Mouse (Mus musculus): ENCODE measurements around the gene Gper1. TPM values are rescaled to one million over a fixed set of nuclear protein-coding genes. Genes with fewer than 3 reads are reported as not detected.

Gper1 gene
- total and polyA plus RNA-seq, 3 experiments = not detected

DNA sequence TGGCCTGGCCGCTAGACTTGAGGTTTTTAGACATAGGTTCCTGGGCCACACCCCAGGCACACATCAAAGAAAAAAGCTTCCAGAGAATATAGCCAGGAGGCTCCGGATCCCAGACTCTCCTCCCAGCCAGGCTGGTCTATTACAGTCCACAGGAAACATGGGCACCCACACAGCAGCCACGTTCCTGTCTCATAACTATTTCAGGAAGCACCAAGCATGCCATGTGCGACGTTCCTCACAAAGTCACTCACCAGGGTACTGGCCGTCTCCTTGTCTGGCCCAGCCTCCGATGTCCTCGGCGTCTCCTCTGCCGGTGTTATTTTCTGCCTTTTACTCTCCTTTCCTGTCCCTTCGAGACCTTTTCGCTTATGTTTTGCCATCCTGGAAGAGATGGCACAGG is 32.2 kb downstream of the Gper1 start:
- Histone ChIP-seq H3K4me3 (ENCODE audit: low read depth, low read length) (no peak overlapping the region), H3K36me3 (replicated peaks) (peaks cover 81% of the 10 kb centered on the region), H3K27me3 (ENCODE audit: insufficient read depth, low read length) (no peaks in the 10 kb centered on the region), H3K4me1 (ENCODE audit: insufficient read depth, low read depth, low read length) (peaks cover 15% of the 10 kb centered on the region), H3K9me3 (replicated peaks) (no peaks in the 10 kb centered on the region)
- TF ChIP-seq POLR2AphosphoS5 (IDR thresholded peaks at IDR 0.05; ENCODE audit: insufficient replicate concordance, low read depth, low read length) (no peak), CTCF (IDR thresholded peaks at IDR 0.05; ENCODE audit: low read depth, low read length) (no peak), TAL1 (conservative IDR thresholded peaks at IDR 0.05; ENCODE audit: low read depth, low read length) (no peak), GATA1 (IDR thresholded peaks at IDR 0.05; ENCODE audit: borderline replicate concordance, low read length) (no peak), GATA2 (IDR thresholded peaks at IDR 0.05; ENCODE audit: borderline replicate concordance, low read depth, low read length) (no peak)
- ATAC-seq (ENCODE audit: extremely low read depth, insufficient number of reproducible peaks, low FRiP score, poor library complexity, severe bottlenecking) (no peak), DNase-seq (ENCODE audit: low spot score) (no peak)

DNA sequence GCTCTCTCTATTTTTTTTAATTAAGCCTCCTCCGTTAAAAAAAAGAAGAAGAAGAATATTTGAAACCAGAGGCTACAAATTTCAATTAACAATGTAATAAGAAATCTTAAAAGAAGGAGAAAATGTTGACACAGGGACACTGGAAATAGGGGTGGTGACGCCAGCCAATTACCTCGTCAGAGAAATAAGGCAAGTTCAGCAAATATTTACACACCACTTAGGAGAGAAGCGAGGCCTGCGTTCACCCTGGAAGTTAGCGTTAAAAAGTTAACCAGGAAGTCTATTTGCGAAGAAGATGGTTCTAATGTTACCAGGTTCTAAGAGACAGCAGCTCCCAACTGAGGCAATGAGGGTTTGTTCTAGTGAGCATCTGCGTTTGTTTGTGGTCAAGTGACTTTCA is 34.3 kb downstream of the Gper1 start:
- no peaks in the 10 kb centered on the region for H3K9me3 ChIP-seq (replicated peaks)
- no peak overlapping the region for H3K4me3 ChIP-seq (ENCODE audit: low read depth, low read length)
- H3K36me3 ChIP-seq (replicated peaks) = peaks cover 65% of the 10 kb centered on the region
- ATAC-seq (ENCODE audit: extremely low read depth, insufficient number of reproducible peaks, low FRiP score, poor library complexity, severe bottlenecking) (no peak), DNase-seq (ENCODE audit: low spot score) (no peak)
- H3K27me3 ChIP-seq (ENCODE audit: insufficient read depth, low read length) = no peaks in the 10 kb centered on the region
- no peak for TF ChIP-seq GATA1 (IDR thresholded peaks at IDR 0.05; ENCODE audit: borderline replicate concordance, low read length)
- TF ChIP-seq TAL1 (conservative IDR thresholded peaks at IDR 0.05; ENCODE audit: low read depth, low read length) = no peak
- TF ChIP-seq POLR2AphosphoS5 (IDR thresholded peaks at IDR 0.05; ENCODE audit: insufficient replicate concordance, low read depth, low read length) = no peak
- TF ChIP-seq GATA2 (IDR thresholded peaks at IDR 0.05; ENCODE audit: borderline replicate concordance, low read depth, low read length) = no peak
- TF ChIP-seq CTCF (IDR thresholded peaks at IDR 0.05; ENCODE audit: low read depth, low read length) = no peak
- peaks cover 22% of the 10 kb centered on the region for H3K4me1 ChIP-seq (ENCODE audit: insufficient read depth, low read depth, low read length)

DNA sequence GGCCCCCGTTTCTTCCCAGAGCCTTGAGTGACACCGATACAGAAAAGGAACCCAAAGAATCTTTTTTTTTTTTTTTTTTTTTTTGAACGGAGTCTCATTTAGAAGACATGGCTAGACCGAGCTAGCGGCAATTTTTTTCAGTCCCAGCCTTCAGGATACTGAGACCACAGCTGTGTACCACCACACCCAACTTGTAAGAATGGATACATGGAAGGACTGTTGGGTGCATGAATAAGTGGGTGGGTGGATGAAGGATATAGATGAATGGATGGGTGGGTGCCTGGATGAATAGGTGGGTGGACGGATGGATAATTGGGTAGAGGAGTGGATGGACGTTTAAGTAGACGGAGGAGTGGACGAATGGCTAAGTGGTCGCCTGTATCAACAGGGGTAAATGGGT is 37.0 kb downstream of the Gper1 start:
- ATAC-seq (ENCODE audit: extremely low read depth, insufficient number of reproducible peaks, low FRiP score, poor library complexity, severe bottlenecking) (no peak), DNase-seq (ENCODE audit: low spot score) (no peak)
- Histone ChIP-seq H3K4me3 (ENCODE audit: low read depth, low read length) (peak overlapping the region; percentile 95), H3K4me1 (ENCODE audit: insufficient read depth, low read depth, low read length) (peaks cover 22% of the 10 kb centered on the region), H3K9me3 (replicated peaks) (no peaks in the 10 kb centered on the region), H3K36me3 (replicated peaks) (peaks cover 38% of the 10 kb centered on the region), H3K27me3 (ENCODE audit: insufficient read depth, low read length) (peaks cover 8% of the 10 kb centered on the region; the same call in 1 of the 2 replicates)
- TF ChIP-seq CTCF (IDR thresholded peaks at IDR 0.05; ENCODE audit: low read depth, low read length) (no peak), POLR2AphosphoS5 (IDR thresholded peaks at IDR 0.05; ENCODE audit: insufficient replicate concordance, low read depth, low read length) (no peak), GATA1 (IDR thresholded peaks at IDR 0.05; ENCODE audit: borderline replicate concordance, low read length) (no peak), GATA2 (IDR thresholded peaks at IDR 0.05; ENCODE audit: borderline replicate concordance, low read depth, low read length) (no peak), TAL1 (conservative IDR thresholded peaks at IDR 0.05; ENCODE audit: low read depth, low read length) (no peak)

DNA sequence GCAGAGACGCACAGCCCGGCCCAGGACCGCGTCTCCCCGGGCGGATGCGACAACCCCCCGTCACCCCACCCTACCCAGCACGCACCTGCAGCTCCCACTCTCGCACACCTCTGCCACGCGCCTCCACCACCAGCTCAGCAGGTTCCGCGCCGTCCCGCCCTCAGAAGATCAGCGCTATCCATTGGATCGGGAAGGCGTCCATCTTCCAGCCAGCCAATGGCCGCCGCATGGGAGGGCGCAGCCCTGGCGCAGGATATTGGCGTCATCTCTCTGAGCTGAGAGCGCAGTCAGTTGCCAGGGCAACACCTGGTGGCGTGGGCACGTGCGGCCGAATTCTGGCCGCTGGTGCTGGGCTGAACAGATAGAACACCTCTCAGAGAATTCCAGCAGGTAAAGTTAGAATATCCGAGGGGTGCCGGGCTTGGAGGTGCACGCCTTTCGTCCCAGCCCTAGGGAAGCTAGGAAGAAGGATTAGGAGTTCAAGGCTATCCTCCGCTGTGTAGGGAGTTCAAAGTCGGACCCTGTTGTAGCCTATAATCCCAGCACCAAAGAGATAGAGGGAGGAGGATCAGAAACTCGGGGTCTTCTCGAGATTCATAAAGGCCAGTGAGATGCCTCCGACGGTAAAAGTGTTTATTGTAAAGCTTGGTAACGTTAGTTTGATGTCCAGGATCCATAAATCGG is 37.6 kb downstream of the Gper1 start, which contains the start of gene 3110082I17Rik:
Gene 3110082I17Rik (minus strand): TSS at position 144 of the 684 bp plus-strand sequence.
- H3K4me3 ChIP-seq (ENCODE audit: low read depth, low read length) = peak within 1 kb of the TSS; percentile 95
- peak; percentile 97 for DNase-seq (ENCODE audit: low spot score)
- peaks cover 8% of the 10 kb centered on the region; the same call in 1 of the 2 replicates for H3K27me3 ChIP-seq (ENCODE audit: insufficient read depth, low read length)
- peaks cover 22% of the 10 kb centered on the region for H3K4me1 ChIP-seq (ENCODE audit: insufficient read depth, low read depth, low read length)
- TF ChIP-seq CTCF (IDR thresholded peaks at IDR 0.05; ENCODE audit: low read depth, low read length) (no peak), TAL1 (conservative IDR thresholded peaks at IDR 0.05; ENCODE audit: low read depth, low read length) (no peak), POLR2AphosphoS5 (IDR thresholded peaks at IDR 0.05; ENCODE audit: insufficient replicate concordance, low read depth, low read length) (no peak)
- H3K36me3 ChIP-seq (replicated peaks) = peaks cover 32% of the 10 kb centered on the region
- no peaks in the 10 kb centered on the region for H3K9me3 ChIP-seq (replicated peaks)
- peak; percentile 98 for ATAC-seq (ENCODE audit: extremely low read depth, insufficient number of reproducible peaks, low FRiP score, poor library complexity, severe bottlenecking)

DNA sequence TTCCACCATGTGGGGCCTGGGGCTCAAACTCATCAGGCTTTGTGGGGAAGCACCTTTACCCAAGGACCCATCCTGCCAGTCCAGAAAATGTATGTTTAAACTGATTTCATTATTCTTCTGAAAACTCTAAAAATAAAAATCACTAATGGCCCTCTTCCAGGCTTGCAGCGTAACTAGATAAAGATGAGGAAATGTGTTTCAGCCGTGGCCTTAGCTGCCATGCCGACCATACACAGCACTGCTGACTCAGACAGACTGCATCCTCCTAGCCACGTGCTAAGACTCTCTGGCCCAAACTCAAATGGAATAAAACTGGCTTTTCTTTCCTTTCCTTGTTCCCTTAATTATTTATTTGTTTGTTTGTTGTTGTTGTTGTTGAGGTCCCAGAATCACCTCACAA is 41.9 kb downstream of the Gper1 start:
- peaks cover 16% of the 10 kb centered on the region for H3K4me1 ChIP-seq (ENCODE audit: insufficient read depth, low read depth, low read length)

DNA sequence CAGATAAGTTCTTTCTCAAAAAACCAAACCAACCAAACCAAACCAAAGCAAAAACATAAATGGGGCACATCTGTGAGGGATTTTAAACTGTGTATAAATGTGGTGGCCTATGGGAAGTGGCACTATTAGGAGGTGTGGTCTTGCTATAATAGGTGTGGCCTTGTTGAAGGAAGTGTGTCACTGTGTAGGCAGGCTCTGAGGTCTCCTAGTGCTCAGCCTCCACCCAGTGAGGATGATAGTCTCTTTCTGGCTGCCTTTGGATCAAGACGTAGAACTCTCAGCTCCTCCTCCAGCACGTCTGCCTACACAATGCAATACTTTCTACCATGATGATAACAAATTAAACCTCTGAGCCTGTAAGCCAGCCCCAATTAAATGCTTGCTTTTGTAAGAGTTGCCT is 43.4 kb downstream of the Gper1 start:
- Histone ChIP-seq H3K9me3 (replicated peaks) (no peaks in the 10 kb centered on the region), H3K36me3 (replicated peaks) (peaks cover 13% of the 10 kb centered on the region), H3K4me1 (ENCODE audit: insufficient read depth, low read depth, low read length) (peaks cover 10% of the 10 kb centered on the region; the same call in 1 of the 2 replicates), H3K27me3 (ENCODE audit: insufficient read depth, low read length) (peaks cover 8% of the 10 kb centered on the region; the same call in 1 of the 2 replicates), H3K4me3 (ENCODE audit: low read depth, low read length) (no peak overlapping the region)
- no peak for ATAC-seq (ENCODE audit: extremely low read depth, insufficient number of reproducible peaks, low FRiP score, poor library complexity, severe bottlenecking)
- TF ChIP-seq GATA1 (IDR thresholded peaks at IDR 0.05; ENCODE audit: borderline replicate concordance, low read length) (no peak), CTCF (IDR thresholded peaks at IDR 0.05; ENCODE audit: low read depth, low read length) (no peak), GATA2 (IDR thresholded peaks at IDR 0.05; ENCODE audit: borderline replicate concordance, low read depth, low read length) (no peak), TAL1 (conservative IDR thresholded peaks at IDR 0.05; ENCODE audit: low read depth, low read length) (no peak), POLR2AphosphoS5 (IDR thresholded peaks at IDR 0.05; ENCODE audit: insufficient replicate concordance, low read depth, low read length) (no peak)
- DNase-seq (ENCODE audit: low spot score) = no peak

More for the DNA sequence above, 41.9 kb downstream of the Gper1 start:
- Histone ChIP-seq H3K36me3 (replicated peaks) (peaks cover 3% of the 10 kb centered on the region), H3K9me3 (replicated peaks) (no peaks in the 10 kb centered on the region), H3K4me3 (ENCODE audit: low read depth, low read length) (no peak overlapping the region), H3K27me3 (ENCODE audit: insufficient read depth, low read length) (peaks cover 8% of the 10 kb centered on the region; the same call in 1 of the 2 replicates)
- no peak for ATAC-seq (ENCODE audit: extremely low read depth, insufficient number of reproducible peaks, low FRiP score, poor library complexity, severe bottlenecking)
- TF ChIP-seq TAL1 (conservative IDR thresholded peaks at IDR 0.05; ENCODE audit: low read depth, low read length) = no peak
- no peak for TF ChIP-seq GATA1 (IDR thresholded peaks at IDR 0.05; ENCODE audit: borderline replicate concordance, low read length)
- no peak for TF ChIP-seq GATA2 (IDR thresholded peaks at IDR 0.05; ENCODE audit: borderline replicate concordance, low read depth, low read length)
- no peak for TF ChIP-seq POLR2AphosphoS5 (IDR thresholded peaks at IDR 0.05; ENCODE audit: insufficient replicate concordance, low read depth, low read length)
- no peak for TF ChIP-seq CTCF (IDR thresholded peaks at IDR 0.05; ENCODE audit: low read depth, low read length)
- no peak for DNase-seq (ENCODE audit: low spot score)

All from G1E (cell line).